Mouse (Mus musculus) embryonic facial prominence, embryonic 15.5 days (tissue): Measurements from ENCODE around the gene A930018P22Rik. TPM values are rescaled to one million over a fixed set of nuclear protein-coding genes. Genes with fewer than 3 reads are reported as not detected.
"Not testable (repeated sequence)": the region's sequence is repeated elsewhere in the genome, so short reads cannot be mapped to it uniquely, and the experiment has no call there.

Experiments
- ATAC-seq: fragments of 200-750 bp; cut with Nextera tagmentation; 2 replicates; pipeline ENCODE4 v1.8.0; 2017; ENCODE audit warnings: low read depth, moderate TSS enrichment; ENCODE audit not compliant: insufficient number of reproducible peaks, low FRiP score, low TSS enrichment
- H3K27ac ChIP-seq: fragments of 300-500 bp; sonication (generic); replicated peaks from 2 replicates; pipeline ENCODE4 v1.5.1; 2015; ENCODE audit warnings: mild to moderate bottlenecking, inconsistent platforms
- H3K27me3 ChIP-seq: fragments of 300-500 bp; sonication (generic); 2 replicates; pipeline ENCODE4 v1.6.1; 2015; ENCODE audit warnings: inconsistent platforms
- H3K36me3 ChIP-seq: fragments of 300-500 bp; sonication (generic); 2 replicates; pipeline ENCODE4 v1.6.1; 2015; ENCODE audit warnings: mild to moderate bottlenecking, inconsistent platforms
- H3K4me1 ChIP-seq: fragments of 300-500 bp; sonication (generic); 2 replicates; pipeline ENCODE4 v1.6.1; 2015; ENCODE audit warnings: inconsistent platforms
- H3K4me2 ChIP-seq: fragments of 300-500 bp; sonication (generic); replicated peaks from 2 replicates; pipeline ENCODE4 v1.6.1; 2015; ENCODE audit warnings: mild to moderate bottlenecking, inconsistent platforms
- H3K4me3 ChIP-seq: fragments of 300-500 bp; sonication (generic); replicated peaks from 2 replicates; pipeline ENCODE4 v1.5.1; 2015; ENCODE audit warnings: mild to moderate bottlenecking, inconsistent platforms
- H3K9ac ChIP-seq: fragments of 300-500 bp; sonication (generic); 2 replicates; pipeline ENCODE4 v1.6.1; 2015; ENCODE audit warnings: inconsistent platforms
- H3K9me3 ChIP-seq: fragments of 300-500 bp; sonication (generic); replicated peaks from 2 replicates; pipeline ENCODE4 v1.6.1; 2016; ENCODE audit warnings: inconsistent platforms
- WGBS: fragments of 180-500 bp; shearing (Covaris S2); methylation state at CpG from one replicate; pipeline ENCODE4 v1.1.7; 2015; 5-methylcytosine and 5-hydroxymethylcytosine counted together
- polyA plus RNA-seq: library from polyadenylated mRNA; unstranded; fragments of >200 nt; fragmentation: Nextera tagmentation; extraction: Ambion mirVana; gene quantifications from 2 replicates; pipeline ENCODE4 v1.2.1, GENCODE M21; 2015

A930018P22Rik gene
- polyA plus RNA-seq, 1 experiment from 2014 or later = not detected

DNA sequence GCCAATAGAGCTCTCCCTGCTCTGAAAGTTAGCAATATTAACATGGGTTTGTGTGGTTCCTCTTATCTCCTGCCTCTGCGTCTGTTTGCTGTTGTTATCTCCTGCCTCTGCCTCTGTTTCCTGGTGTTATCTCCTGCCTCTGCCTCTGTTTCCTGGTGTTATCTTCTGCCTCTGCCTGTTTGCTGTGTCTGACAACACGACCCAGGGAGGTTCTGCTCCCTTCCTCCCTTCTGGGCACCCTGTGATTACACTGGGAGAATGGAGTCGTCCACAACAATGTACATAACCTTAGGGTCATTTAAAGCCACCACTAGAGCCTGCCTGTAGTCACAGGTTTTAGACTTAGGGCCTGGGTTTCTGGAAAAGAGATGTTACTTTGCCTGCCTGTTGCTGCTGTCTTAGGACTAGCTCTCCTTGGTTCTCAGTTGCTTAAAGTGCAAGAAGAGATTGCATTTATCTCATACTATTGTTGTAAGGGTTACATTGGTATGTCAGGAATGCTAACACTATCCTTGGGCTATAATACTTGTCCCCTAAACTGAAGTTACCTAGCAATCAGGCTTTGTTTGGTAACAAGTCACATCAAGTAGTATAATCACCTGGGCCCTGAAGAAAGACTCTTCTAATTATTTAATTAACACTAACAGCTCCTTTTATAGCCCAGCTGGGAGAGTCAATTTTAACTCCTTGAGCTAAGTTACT, 23.9 kb upstream of the A930018P22Rik start:
- no peak overlapping the region for H3K27ac ChIP-seq
- no peak overlapping the region for H3K4me2 ChIP-seq
- H3K4me3 ChIP-seq = no peak overlapping the region
- H3K27me3 ChIP-seq = no peaks in the 10 kb centered on the region
- H3K9me3 ChIP-seq = no peaks in the 10 kb centered on the region
- H3K9ac ChIP-seq = no peak overlapping the region
- ATAC-seq = no peak
- WGBS = 31% methylated on average over 3 of the region's 3 CpGs
- H3K36me3 ChIP-seq = no peaks in the 10 kb centered on the region
- peaks cover 11% of the 10 kb centered on the region for H3K4me1 ChIP-seq

DNA sequence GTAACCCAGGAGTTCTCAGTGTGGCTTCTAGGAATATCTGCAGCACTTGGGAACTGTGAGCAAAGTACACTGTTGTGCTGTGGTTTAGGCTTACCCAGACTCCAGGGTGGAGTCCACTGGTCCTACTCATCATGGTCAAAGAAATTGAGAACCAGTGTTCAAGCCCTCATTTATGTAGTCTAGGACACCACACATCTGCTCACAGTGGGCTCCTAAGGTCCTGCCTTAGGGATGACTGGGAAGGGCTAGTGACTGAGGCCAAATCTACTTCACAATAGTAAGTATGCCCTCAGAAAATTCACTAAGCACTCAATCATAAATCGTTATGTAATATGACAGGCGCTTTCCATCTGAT, 23.4 kb upstream of the A930018P22Rik start:
- ATAC-seq = peak; percentile 29; the same call in 1 of the 2 replicates
- H3K4me2 ChIP-seq = no peak overlapping the region
- no peaks in the 10 kb centered on the region for H3K9me3 ChIP-seq
- no peaks in the 10 kb centered on the region for H3K27me3 ChIP-seq
- no peak overlapping the region for H3K27ac ChIP-seq
- H3K4me1 ChIP-seq = peaks cover 11% of the 10 kb centered on the region
- H3K36me3 ChIP-seq = no peaks in the 10 kb centered on the region
- no peak overlapping the region for H3K9ac ChIP-seq
- H3K4me3 ChIP-seq = no peak overlapping the region
- 83% methylated on average over 2 of the region's 2 CpGs for WGBS

DNA sequence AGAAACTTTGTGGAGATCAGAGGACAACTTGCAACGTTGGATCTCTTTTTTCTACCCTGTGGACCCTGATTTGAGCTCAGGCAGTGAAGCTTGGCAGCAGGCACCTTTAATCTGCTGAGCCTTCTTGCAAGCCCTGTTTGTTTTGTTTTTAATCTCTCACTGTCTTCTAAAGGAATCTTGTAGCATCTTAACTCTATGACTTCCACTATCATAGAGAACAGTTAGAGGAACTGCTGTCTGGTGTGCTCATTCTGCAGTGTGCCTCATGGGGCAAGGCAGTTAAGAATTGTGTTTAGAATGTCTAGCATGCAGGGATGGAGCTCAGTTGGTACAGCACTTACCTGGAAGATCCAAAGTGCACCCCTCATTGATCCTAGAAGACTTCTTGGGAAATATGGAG, 22.6 kb upstream of the A930018P22Rik start:
- H3K4me1 ChIP-seq = peaks cover 11% of the 10 kb centered on the region
- no peak overlapping the region for H3K27ac ChIP-seq
- no peak overlapping the region for H3K9ac ChIP-seq
- H3K4me3 ChIP-seq = no peak overlapping the region
- no peaks in the 10 kb centered on the region for H3K36me3 ChIP-seq
- H3K27me3 ChIP-seq = no peaks in the 10 kb centered on the region
- no peaks in the 10 kb centered on the region for H3K9me3 ChIP-seq
- no peak overlapping the region for H3K4me2 ChIP-seq
- ATAC-seq = no peak
- 48% methylated on average over 1 of the region's 1 CpGs for WGBS

DNA sequence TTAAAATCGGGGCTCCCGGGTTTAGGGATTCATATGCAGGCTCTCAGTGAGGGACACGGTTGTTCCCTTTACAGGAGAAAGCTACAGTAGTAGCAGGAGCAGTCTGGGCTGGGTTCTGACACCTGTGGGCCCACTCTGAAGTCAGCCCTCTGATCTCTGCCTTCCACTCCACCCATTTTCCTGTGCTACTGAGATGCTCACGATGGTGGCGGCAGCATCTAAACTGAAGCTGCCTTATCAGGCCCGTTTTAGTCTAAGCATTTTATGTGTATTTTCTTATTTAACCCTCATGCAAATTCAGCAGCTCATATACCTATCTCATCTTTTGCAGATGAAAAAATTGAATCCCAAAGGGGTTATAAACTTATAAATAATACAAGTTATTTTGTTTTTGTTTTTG, 17.8 kb upstream of the A930018P22Rik start:
- H3K9me3 ChIP-seq = no peaks in the 10 kb centered on the region
- H3K4me1 ChIP-seq = no peaks in the 10 kb centered on the region
- H3K4me2 ChIP-seq = no peak overlapping the region
- WGBS = 93% methylated on average over 6 of the region's 6 CpGs
- H3K36me3 ChIP-seq = no peaks in the 10 kb centered on the region
- H3K27ac ChIP-seq = no peak overlapping the region
- H3K4me3 ChIP-seq = no peak overlapping the region
- H3K27me3 ChIP-seq = no peaks in the 10 kb centered on the region
- H3K9ac ChIP-seq = no peak overlapping the region
- ATAC-seq = no peak

DNA sequence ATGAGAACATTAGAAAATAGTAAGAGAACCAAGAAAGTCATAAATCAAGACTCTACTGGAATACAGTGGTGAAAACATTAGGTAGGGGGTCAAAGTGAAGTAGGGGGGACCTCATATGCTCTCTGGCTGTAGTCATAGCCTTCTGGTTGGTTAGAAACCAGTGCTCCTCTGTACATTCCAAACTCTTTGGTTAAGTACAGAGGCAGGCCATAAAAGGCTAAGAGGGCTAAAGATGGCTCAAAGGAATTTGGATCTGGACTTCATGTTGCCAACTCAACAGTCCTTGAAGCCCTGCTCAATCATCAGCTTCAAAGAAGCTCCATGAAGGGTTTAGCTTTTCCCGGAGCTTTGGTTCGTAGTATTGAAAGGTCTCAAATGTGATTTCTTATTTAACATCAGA, 13.5 kb upstream of the A930018P22Rik start:
- not testable (repeated sequence) for ATAC-seq, H3K27me3 ChIP-seq, H3K4me2 ChIP-seq, H3K4me1 ChIP-seq, H3K9me3 ChIP-seq, H3K4me3 ChIP-seq, H3K36me3 ChIP-seq, H3K27ac ChIP-seq, H3K9ac ChIP-seq
- WGBS = 71% methylated on average over 2 of the region's 2 CpGs

DNA sequence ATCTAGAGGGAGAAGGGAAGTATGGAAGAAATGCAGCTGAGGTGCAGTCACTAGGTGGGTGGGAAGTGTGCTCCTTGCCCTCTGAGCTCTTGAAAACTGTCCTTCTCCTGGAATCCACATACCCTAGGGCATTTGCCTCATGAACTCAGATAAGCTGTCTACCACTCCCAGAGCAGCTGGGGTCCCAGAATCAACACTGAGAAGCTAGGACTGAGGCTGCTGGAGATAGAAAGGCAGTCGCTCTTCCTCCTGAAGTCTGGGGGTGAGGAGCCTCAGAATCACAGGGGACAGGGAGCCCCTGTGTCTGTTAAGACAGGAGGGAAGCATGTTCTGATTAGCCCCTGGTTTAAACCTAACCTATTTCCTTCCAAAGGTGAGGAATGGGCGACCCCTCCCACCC, 13.0 kb upstream of the A930018P22Rik start:
- 64% methylated on average over 2 of the region's 2 CpGs for WGBS

DNA sequence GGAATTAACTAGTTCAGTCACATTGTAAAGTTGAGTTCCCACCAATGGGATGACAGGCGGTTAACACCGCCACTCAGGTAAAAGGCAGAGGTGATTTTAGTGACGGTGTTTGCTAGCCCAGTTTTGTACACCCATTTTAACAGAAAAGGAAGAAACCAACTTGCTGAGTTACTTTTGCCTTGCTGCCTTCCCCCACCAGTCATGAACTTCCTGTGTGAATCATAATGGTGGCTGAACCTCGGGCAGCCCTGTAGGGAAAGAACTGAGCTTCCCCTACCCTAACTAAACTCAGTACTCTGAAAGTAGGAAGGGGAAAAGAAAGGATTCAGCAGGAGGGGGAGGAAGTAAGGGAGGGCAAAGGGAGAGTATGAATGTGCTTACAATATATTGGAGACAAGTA, 12.5 kb upstream of the A930018P22Rik start:
- Histone ChIP-seq H3K4me3 (no peak overlapping the region), H3K4me2 (no peak overlapping the region), H3K9me3 (no peaks in the 10 kb centered on the region), H3K27me3 (no peaks in the 10 kb centered on the region), H3K36me3 (no peaks in the 10 kb centered on the region), H3K27ac (no peak overlapping the region), H3K4me1 (no peaks in the 10 kb centered on the region), H3K9ac (no peak overlapping the region)
- WGBS = 73% methylated on average over 4 of the region's 4 CpGs
- ATAC-seq = no peak

More for the DNA sequence above, 13.0 kb upstream of the A930018P22Rik start:
- Histone ChIP-seq H3K9ac (no peak overlapping the region), H3K36me3 (no peaks in the 10 kb centered on the region), H3K4me3 (no peak overlapping the region), H3K4me1 (no peaks in the 10 kb centered on the region), H3K27ac (no peak overlapping the region), H3K9me3 (no peaks in the 10 kb centered on the region), H3K4me2 (no peak overlapping the region), H3K27me3 (no peaks in the 10 kb centered on the region)
- no peak for ATAC-seq

DNA sequence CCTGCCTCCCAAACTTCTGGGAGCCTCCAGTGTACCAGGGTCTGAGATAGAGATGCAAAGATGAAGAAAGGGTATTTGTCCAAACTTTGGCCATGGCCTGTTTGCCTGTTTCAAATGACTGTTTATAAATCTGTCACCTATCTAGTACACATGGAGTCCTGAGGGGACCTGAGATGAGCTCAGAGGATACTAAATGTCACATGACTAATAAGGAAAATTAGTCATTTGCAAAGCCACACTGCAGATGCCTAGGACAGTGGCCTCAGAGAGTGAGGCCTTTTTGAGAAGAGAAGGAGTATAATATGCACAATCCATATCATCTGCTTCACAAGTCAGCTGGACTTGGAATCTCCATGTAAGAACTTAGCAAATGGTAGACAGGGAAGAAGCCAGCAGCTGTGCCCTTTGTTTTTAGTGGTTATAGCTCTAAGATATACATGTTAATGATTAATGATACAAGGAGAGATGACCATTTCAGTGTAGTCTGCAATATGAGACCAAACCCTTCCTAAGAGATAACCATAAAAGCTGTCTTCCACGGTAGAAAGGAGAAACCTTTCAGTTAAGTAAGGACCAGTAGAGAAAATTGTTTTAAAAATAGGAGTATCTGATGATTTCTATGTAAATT, 11.3 kb upstream of the A930018P22Rik start:
- not testable (repeated sequence) for H3K9me3 ChIP-seq, H3K36me3 ChIP-seq, H3K27ac ChIP-seq, H3K9ac ChIP-seq, H3K4me1 ChIP-seq, H3K4me2 ChIP-seq, H3K27me3 ChIP-seq, ATAC-seq, H3K4me3 ChIP-seq
- WGBS = no CpG with 5 or more reads among the region's 1 CpGs

DNA sequence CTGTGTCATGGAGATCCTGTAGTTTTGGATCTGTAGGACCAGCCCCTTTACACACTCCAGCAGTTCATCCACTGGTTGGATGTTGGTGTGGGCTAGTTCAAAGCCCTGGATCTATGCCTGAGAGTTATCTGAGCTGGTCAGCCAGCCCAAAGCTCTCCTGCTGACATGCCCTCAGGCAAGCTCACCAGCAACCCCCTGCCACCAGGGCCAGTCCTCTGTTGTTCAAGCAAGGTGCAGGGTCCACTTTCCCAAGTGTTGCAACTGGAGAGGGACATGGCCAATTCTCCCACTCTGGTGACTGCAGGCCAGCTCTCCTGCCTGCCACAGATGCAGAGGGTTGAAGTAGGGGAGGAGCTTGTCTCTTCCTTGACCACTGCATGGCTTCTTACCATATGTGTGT, 9.0 kb upstream of the A930018P22Rik start:
- ATAC-seq, H3K9me3 ChIP-seq, H3K27ac ChIP-seq, H3K27me3 ChIP-seq, H3K4me2 ChIP-seq, H3K36me3 ChIP-seq, H3K9ac ChIP-seq, H3K4me1 ChIP-seq, H3K4me3 ChIP-seq: not testable (repeated sequence)

DNA sequence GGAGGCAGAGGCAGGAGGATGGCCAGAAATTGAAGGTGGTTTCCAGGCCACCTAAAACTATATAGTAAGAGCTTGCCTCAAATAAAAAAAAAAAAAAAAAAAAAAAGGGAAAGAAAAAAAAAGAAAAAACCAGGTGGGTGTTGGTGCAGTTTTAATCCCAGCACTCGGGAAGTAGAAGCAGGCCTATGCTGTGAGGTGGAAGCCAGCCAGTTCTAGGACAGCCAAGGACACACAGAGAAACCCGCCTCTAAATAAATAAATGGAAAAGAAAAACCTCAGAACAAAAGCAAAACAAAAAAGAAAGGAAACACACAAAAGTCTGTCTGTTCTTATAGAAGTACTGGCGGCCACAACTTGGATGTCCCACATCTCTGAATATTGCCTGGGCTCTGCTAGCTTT, 7.7 kb upstream of the A930018P22Rik start:
- ATAC-seq = no peak
- H3K4me1 ChIP-seq = no peaks in the 10 kb centered on the region
- no peak overlapping the region for H3K27ac ChIP-seq
- no peaks in the 10 kb centered on the region for H3K27me3 ChIP-seq
- no peaks in the 10 kb centered on the region for H3K36me3 ChIP-seq
- no peaks in the 10 kb centered on the region for H3K9me3 ChIP-seq
- no peak overlapping the region for H3K9ac ChIP-seq
- H3K4me3 ChIP-seq = no peak overlapping the region
- H3K4me2 ChIP-seq = no peak overlapping the region
- 74% methylated on average over 3 of the region's 3 CpGs for WGBS

DNA sequence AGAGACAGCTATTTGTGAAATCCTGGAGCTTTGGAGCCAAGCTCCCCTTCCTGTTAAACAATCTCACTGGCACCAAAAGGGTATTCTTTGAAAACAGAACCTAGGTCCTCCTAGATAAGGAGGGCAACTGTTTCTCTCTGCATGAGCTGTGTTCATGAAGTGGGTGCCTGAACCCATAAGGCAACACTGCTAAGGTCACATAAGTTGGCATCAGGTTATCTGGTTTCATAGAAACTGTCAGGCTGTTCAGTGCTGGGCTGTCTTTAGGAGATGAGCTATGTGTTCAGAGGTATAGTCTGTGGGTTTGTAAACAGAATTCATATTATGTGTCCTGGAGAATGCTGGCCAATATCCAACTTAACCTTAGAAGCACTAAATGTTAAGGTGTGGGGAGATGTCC, 5.4 kb upstream of the A930018P22Rik start:
- not testable (repeated sequence) for H3K4me2 ChIP-seq, ATAC-seq, H3K9me3 ChIP-seq, H3K36me3 ChIP-seq, H3K4me3 ChIP-seq, H3K27ac ChIP-seq, H3K9ac ChIP-seq, H3K27me3 ChIP-seq, H3K4me1 ChIP-seq

DNA sequence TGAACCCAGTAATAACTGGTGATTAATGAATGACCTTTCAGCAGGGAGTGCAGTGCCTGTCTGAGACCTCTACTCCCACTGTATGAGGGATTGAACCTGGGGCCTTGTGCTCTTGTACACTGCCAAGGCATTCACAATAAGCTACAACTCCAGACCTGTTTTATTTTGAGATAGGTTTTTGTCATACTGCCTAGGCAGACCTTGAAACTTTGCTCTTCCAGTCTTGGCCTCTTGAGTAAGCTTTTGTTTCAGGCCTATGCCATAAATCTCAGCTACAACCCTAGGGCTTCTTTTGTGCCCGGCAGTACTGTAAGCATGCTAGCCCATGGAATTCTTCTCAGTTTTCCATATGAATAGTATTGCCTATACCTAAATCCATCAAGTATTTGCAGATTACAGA, 3.5 kb upstream of the A930018P22Rik start:
- Histone ChIP-seq H3K36me3 (no peaks in the 10 kb centered on the region), H3K4me2 (no peak overlapping the region), H3K27ac (no peak overlapping the region), H3K9ac (no peak overlapping the region), H3K4me1 (peaks cover 12% of the 10 kb centered on the region), H3K9me3 (no peaks in the 10 kb centered on the region), H3K27me3 (no peaks in the 10 kb centered on the region), H3K4me3 (no peak overlapping the region)
- WGBS = 72% methylated on average over 1 of the region's 1 CpGs
- ATAC-seq = no peak
